13 mouse cellular contexts compared by ENCODE assay signal in genomic region chr5:71248318-71249135, GRCm38 (mm10).
DNase-seq lines count a peak whose midpoint lies in the region; ATAC-seq lines count a peak whose summit lies in the region.
"Had no signal": no experiment of that assay in that cellular context is flagged by ENCODE, and none has a peak within 500 bp of the region (broad histone marks: within the 10 kb centered on the region; RNA-seq: fewer than 3 reads in every experiment).

No protein-coding gene starts in this region.

- H3K27ac ChIP-seq in forebrain, embryonic 12.5 days, result no peak overlapping the region
- H3K27ac ChIP-seq in forebrain, embryonic 11.5 days (ENCODE audit: low read depth, low read length), result no peak overlapping the region
- H3K27ac ChIP-seq in hindbrain, embryonic 16.5 days (ENCODE audit: low read depth, low read length), result no peak overlapping the region
- no peak overlapping the region for H3K27ac ChIP-seq in midbrain, embryonic 16.5 days (ENCODE audit: low read length)
- H3K27ac ChIP-seq in intestine, embryonic 15.5 days, result no peak overlapping the region
- H3K27ac ChIP-seq: limb, embryonic 13.5 days; macrophage had no signal

- no peaks in the 10 kb centered on the region for H3K9me3 ChIP-seq in forebrain, embryonic 12.5 days
- H3K9me3 ChIP-seq in forebrain, embryonic 11.5 days (ENCODE audit: control insufficient read depth, low read length), result no peaks in the 10 kb centered on the region
- H3K9me3 ChIP-seq in hindbrain, embryonic 16.5 days (ENCODE audit: control insufficient read depth, low read length), result no peaks in the 10 kb centered on the region
- no peaks in the 10 kb centered on the region for H3K9me3 ChIP-seq in midbrain, embryonic 16.5 days (replicated peaks; ENCODE audit: control insufficient read depth, low read length, poor library complexity, severe bottlenecking)
- H3K9me3 ChIP-seq in intestine, embryonic 15.5 days, result no peaks in the 10 kb centered on the region
- H3K9me3 ChIP-seq: limb, embryonic 13.5 days had no signal

- no peak overlapping the region for H3K4me3 ChIP-seq in forebrain, embryonic 12.5 days (replicated peaks)
- no peak overlapping the region for H3K4me3 ChIP-seq in forebrain, embryonic 11.5 days (ENCODE audit: low read depth, low read length)
- H3K4me3 ChIP-seq in hindbrain, embryonic 16.5 days (ENCODE audit: low read length), result no peak overlapping the region
- no peak overlapping the region for H3K4me3 ChIP-seq in midbrain, embryonic 16.5 days (ENCODE audit: low read depth, low read length)
- H3K4me3 ChIP-seq in intestine, embryonic 15.5 days (replicated peaks), result no peak overlapping the region
- H3K4me3 ChIP-seq: limb, embryonic 13.5 days; myocyte had no signal

- DNase-seq in forebrain, embryonic 11.5 days (ENCODE audit: low spot score), result no peak
- peak; percentile 69 for DNase-seq in Muller cell, postnatal 12 days (ENCODE audit: inconsistent ontology term)
- DNase-seq in heart, postnatal 25 days (ENCODE audit: low spot score), result no peak
- no peak for DNase-seq in adrenal gland, postnatal 25 days
- DNase-seq: lung, adult 18-20 months had no signal

- H3K36me3 ChIP-seq in forebrain, embryonic 12.5 days (replicated peaks), result no peaks in the 10 kb centered on the region
- no peaks in the 10 kb centered on the region for H3K36me3 ChIP-seq in forebrain, embryonic 11.5 days (ENCODE audit: control insufficient read depth, insufficient read depth, low read length)
- H3K36me3 ChIP-seq in hindbrain, embryonic 16.5 days (ENCODE audit: control insufficient read depth, insufficient read depth, low read length), result no peaks in the 10 kb centered on the region
- H3K36me3 ChIP-seq in midbrain, embryonic 16.5 days (ENCODE audit: control insufficient read depth, insufficient read depth, low read length), result no peaks in the 10 kb centered on the region
- H3K36me3 ChIP-seq in intestine, embryonic 15.5 days, result no peaks in the 10 kb centered on the region
- H3K36me3 ChIP-seq: limb, embryonic 13.5 days had no signal

- WGBS in forebrain, embryonic 12.5 days, result 57% methylated on average over 6 of the region's 6 CpGs
- 78% methylated on average over 6 of the region's 6 CpGs for WGBS in forebrain, embryonic 11.5 days
- 51% methylated on average over 6 of the region's 6 CpGs for WGBS in hindbrain, embryonic 16.5 days
- WGBS in midbrain, embryonic 16.5 days, result 57% methylated on average over 6 of the region's 6 CpGs
- 79% methylated on average over 6 of the region's 6 CpGs for WGBS in intestine, embryonic 15.5 days

- H3K4me1 ChIP-seq in forebrain, embryonic 12.5 days, result no peaks in the 10 kb centered on the region
- no peaks in the 10 kb centered on the region for H3K4me1 ChIP-seq in forebrain, embryonic 11.5 days (replicated peaks; ENCODE audit: control insufficient read depth, insufficient read depth, low read length)
- 0 out of 2 replicates have a peak, but pooled peaks cover 2% of the 10 kb centered on the region for H3K4me1 ChIP-seq in hindbrain, embryonic 16.5 days (ENCODE audit: control insufficient read depth, insufficient read depth, low read depth, low read length)
- H3K4me1 ChIP-seq in midbrain, embryonic 16.5 days (ENCODE audit: control insufficient read depth, insufficient read depth, low read length), result peaks cover 6% of the 10 kb centered on the region
- H3K4me1 ChIP-seq in intestine, embryonic 15.5 days (replicated peaks), result no peaks in the 10 kb centered on the region
- H3K4me1 ChIP-seq: limb, embryonic 13.5 days had no signal

- no peak overlapping the region for H3K9ac ChIP-seq in forebrain, embryonic 12.5 days
- no peak overlapping the region for H3K9ac ChIP-seq in forebrain, embryonic 11.5 days (ENCODE audit: low read length)
- H3K9ac ChIP-seq in hindbrain, embryonic 16.5 days (ENCODE audit: low read depth, low read length), result no peak overlapping the region
- H3K9ac ChIP-seq in midbrain, embryonic 16.5 days (ENCODE audit: low read depth, low read length), result no peak overlapping the region
- no peak overlapping the region for H3K9ac ChIP-seq in intestine, embryonic 15.5 days
- H3K9ac ChIP-seq: limb, embryonic 13.5 days had no signal

- no peak overlapping the region for H3K4me2 ChIP-seq in forebrain, embryonic 12.5 days
- H3K4me2 ChIP-seq in forebrain, embryonic 11.5 days (ENCODE audit: low read depth, low read length, severe bottlenecking), result no peak overlapping the region
- no peak overlapping the region for H3K4me2 ChIP-seq in hindbrain, embryonic 16.5 days (ENCODE audit: low read length)
- H3K4me2 ChIP-seq in midbrain, embryonic 16.5 days (ENCODE audit: low read length), result no peak overlapping the region
- H3K4me2 ChIP-seq in intestine, embryonic 15.5 days (replicated peaks), result no peak overlapping the region
- H3K4me2 ChIP-seq: limb, embryonic 13.5 days had no signal

- intact Hi-C loops in heart, postnatal 25 days (cut with DNase I), result no loop called here

- no peaks in the 10 kb centered on the region for H3K27me3 ChIP-seq in forebrain, embryonic 12.5 days
- no peaks in the 10 kb centered on the region for H3K27me3 ChIP-seq in forebrain, embryonic 11.5 days (ENCODE audit: control insufficient read depth, insufficient read depth, low read length)
- H3K27me3 ChIP-seq in hindbrain, embryonic 16.5 days (replicated peaks; ENCODE audit: control insufficient read depth, insufficient read depth, low read length), result no peaks in the 10 kb centered on the region
- H3K27me3 ChIP-seq in midbrain, embryonic 16.5 days (ENCODE audit: control insufficient read depth, insufficient read depth, low read depth, low read length), result no peaks in the 10 kb centered on the region
- H3K27me3 ChIP-seq in intestine, embryonic 15.5 days (replicated peaks), result no peaks in the 10 kb centered on the region
- H3K27me3 ChIP-seq: limb, embryonic 13.5 days; Patski had no signal

- peak; percentile 55; the same call in 1 of the 2 replicates for ATAC-seq in forebrain, embryonic 12.5 days (ENCODE audit: low FRiP score)
- ATAC-seq in forebrain, embryonic 11.5 days (replicated peaks; ENCODE audit: low FRiP score), result no peak
- peak; percentile 37; the same call in 1 of the 2 replicates for ATAC-seq in hindbrain, embryonic 16.5 days
- ATAC-seq in midbrain, embryonic 16.5 days, result 0 out of 2 replicates have a peak, but pooled peaks have one; percentile 21
- no peak for ATAC-seq in intestine, embryonic 15.5 days
- ATAC-seq: Patski had no signal

Comparison
In these comparisons a context has a peak if more than half of its experiments do, and no peak if none do; other contexts are left out.
1. ATAC-seq: peak in forebrain, embryonic 12.5 days (single experiment), hindbrain, embryonic 16.5 days (single experiment) and midbrain, embryonic 16.5 days (single experiment); none in forebrain, embryonic 11.5 days (single experiment) and intestine, embryonic 15.5 days (single experiment).